Mouse (Mus musculus) spleen, postnatal 36 days (tissue): ENCODE data around the gene Serpinb3b.
"Not testable (repeated sequence)": the region's sequence is repeated elsewhere in the genome, so short reads cannot be mapped to it uniquely, and the experiment has no call there.

Experiments
- DNase-seq, 2 experiments: peaks; one replicate each; pipeline ENCODE4 v3.0.0; 2022; ENCODE audit warnings: low spot score in 2 of 2, mixed read lengths in 1 of 2

Gene Serpinb3b

DNA sequence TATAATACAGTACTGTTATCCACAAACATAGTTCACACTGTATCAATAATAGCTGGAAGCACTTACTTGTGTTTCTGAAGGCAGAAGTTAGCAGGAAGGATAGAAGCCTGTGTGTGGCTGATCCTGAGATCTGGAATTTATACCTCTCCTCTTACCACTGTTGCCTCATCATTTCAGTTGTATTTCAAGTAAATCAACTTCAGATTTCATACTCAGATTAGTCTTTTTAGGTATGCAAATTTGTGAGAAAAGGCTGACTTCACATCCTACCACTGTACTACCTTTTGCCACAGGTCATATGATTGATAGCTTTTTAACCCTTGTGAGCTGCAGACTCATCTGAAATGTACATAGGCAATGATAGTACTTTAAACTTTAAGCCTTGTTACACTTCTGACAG, at the start of gene Serpinb3b, which contains the start of gene Serpinb3c:
Serpinb3b (minus strand) TSS at position 101 of the 400 bp plus-strand sequence.
Serpinb3c (minus strand) TSS at position 111 of the 400 bp plus-strand sequence.
- DNase-seq = not testable (repeated sequence)

DNA sequence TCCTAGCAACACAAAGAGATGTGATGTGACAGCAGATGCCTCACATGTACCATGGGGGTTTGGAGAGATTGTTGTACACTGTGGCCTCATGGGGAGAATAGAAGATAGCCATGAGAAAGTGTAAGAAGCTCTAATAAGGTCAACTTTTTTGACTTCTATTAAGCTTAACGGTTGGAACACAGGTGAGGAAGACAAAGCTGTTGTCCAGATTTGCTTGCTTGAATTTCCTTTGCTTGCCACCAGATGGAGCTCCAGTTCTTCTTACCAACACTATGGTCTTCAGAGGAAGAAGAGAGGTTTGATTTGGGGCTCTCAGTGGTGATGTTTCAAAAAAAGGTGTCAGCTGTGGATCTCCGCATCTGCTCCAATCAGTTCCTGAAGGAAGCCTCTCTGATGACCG, 35.0 kb downstream of the Serpinb3b start:
- DNase-seq = not testable (repeated sequence)

DNA sequence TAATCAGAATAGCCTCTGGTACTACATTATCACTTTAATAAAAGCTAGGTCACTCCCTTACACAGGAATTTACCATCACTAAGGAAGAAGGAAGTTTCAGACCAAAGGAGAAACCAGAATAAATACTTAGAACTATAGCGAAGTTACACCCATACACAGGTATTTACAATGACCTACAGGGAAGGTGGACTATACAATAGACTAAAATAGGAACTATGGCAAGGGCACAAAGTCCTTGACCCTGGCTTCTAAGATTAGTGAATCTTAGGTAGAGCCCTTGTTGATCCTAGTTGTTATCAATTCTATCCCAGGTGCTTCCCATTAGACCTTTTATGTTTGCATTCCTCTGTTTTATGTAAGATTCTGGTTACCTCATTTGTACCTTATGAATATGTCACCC, 60.9 kb downstream of the Serpinb3b start:
- not testable (repeated sequence) for DNase-seq

- not testable (repeated sequence) for DNase-seq
These were observed 150.7 kb downstream of the Serpinb3b start for GRCm38 (mm10) chr1:107127453-107127852.
